Mouse (Mus musculus): ENCODE results near the gene Kdm3a.

The Kdm3a gene

DNA sequence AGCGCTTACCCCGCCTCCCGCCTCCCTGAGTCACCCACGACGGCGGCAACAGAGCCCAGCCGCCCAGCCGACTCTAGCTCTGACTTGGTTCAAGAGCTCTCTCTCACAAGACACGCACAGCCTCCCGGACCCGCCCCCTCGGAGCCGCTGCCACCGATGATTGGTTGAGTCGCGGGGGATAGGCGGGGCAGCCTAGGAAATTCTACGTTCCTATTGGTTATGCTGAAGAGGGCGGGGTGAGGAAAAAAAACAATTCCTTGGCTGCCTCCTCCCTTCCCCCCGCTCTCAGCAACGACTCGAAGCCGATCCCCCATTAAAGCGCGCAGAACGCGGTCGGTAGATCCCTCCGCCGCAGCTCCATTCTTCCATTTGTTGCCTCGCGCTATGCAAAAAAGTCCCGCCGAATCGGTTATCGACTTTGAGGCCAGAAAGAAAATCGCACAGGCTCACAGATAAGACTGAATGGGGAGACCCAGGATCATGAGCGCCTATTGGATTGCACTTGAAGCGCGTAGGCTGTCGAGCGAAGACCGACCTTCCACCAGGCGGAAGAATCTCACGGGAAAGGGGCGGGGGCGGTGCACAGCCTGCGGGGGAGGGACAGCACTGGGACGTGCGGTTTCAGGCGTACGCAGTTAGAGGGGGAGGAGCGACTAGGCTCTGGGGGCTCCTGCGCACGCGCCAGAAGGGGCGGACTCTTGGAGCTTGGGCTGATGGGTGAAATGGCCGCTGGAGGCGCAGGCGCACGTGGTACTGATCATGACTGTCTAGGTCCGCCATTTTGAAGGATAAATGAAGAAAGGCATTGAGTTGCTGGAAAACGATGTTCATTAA, at the start of gene Kdm3a:
Kdm3a (minus strand) TSS at position 162 of the 834 bp plus-strand sequence.
- peak; percentile 98 for DNase-seq (ENCODE audit: low read depth, low spot score)

- no peak for DNase-seq (ENCODE audit: low read depth, low spot score)
These were observed 46.1 kb upstream of the Kdm3a start for GRCm38 (mm10) chr6:71678891-71679290.

- no peak for DNase-seq (ENCODE audit: low read depth, low spot score)
These were observed 40.4 kb upstream of the Kdm3a start for GRCm38 (mm10) chr6:71673166-71673565.

GRCm38 (mm10) chr6:71664511-71664910, 31.7 kb upstream of the Kdm3a start:
- no peak for DNase-seq (ENCODE audit: low read depth, low spot score)

DNA sequence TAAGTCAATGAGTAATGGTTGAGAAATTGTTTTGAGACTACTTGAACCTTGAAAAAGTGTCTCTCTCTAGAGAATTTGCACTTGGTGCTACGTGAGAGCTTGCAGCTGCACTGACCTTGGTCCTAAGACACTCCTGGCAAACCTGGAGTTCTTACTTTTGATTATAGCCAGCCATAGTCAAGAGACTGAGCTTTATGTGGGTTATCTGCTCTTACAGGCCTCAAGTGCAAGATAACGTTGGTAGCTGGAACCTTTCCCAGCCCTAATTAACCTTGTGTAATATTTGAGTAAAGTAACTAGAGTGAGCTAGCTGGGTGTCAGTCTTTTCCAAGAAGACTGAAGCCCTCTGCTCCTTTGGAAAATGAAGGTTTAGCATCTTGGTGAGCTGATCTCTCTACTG, 25.5 kb upstream of the Kdm3a start:
- no peak for DNase-seq (ENCODE audit: low read depth, low spot score)

- no peak for DNase-seq (ENCODE audit: low read depth, low spot score)
These were observed 23.0 kb upstream of the Kdm3a start for GRCm38 (mm10) chr6:71655835-71656234.

GRCm38 (mm10) chr6:71651868-71652267, 19.1 kb upstream of the Kdm3a start:
- no peak for DNase-seq (ENCODE audit: low read depth, low spot score)

- DNase-seq (ENCODE audit: low read depth, low spot score) = no peak
These were observed 333 bp downstream of the Kdm3a start for GRCm38 (mm10) chr6:71632486-71632828.

GRCm38 (mm10) chr6:71631706-71632461, 906 bp downstream of the Kdm3a start:
- DNase-seq (ENCODE audit: low read depth, low spot score) = peak; percentile 39

- no peak for DNase-seq (ENCODE audit: low read depth, low spot score)
These were observed 1.6 kb downstream of the Kdm3a start for GRCm38 (mm10) chr6:71631196-71631595.

DNA sequence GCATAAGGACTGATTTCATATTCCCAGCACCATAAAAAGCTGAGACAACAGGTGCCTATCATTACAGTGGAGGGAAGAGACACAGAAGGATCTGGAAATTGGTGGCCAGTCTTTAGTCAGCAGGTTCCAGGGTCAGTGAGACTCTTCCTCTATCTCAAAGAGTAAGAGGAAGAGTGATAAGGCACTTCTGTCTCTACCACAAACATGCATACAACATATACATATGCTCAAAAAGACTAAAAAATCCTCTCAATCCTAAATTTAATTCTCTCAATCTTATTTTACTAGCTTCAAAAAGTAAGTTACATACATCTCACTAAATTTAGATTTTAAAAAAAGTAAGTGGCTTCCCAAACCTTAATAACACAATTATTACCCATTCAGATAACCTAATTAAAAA, 5.5 kb downstream of the Kdm3a start:
- no peak for DNase-seq (ENCODE audit: low read depth, low spot score)

DNA sequence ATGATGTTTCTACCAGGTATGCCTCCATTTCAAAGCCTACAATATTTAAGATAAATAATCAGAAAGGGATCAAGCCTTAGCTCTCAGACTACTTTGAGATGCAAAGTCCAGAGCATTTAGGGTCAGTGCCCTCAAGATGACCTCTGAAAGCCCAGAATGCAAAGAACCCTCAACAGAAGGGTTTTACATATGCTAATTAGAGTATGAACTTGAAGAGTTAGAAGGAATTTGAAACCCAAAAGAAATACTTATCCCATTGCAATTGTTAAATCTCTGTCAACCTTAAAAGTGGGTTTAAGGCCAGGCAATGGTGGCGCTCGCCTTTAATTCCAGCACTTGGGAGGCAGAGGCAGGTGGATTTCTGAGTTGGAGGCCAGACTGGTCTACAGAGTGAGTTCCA, 6.8 kb downstream of the Kdm3a start:
- DNase-seq (ENCODE audit: low read depth, low spot score) = no peak

DNA sequence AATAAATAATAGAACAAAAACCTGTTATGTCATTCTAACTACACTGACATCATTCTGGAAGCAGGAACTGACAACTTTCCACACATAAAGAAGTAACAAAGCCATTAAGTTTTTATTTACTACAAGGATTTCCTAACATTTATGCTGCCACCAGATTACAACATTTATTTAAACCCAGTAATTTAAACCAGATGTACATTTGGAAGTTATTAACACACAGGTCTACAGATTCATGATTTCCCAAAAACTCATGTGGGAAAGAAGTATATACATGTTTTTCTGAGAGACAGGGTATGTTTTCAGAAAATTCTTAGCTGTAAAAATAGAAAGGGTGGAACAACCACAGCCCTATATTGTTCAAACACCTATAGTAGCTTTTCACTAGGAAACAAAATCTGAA, 8.1 kb downstream of the Kdm3a start:
- no peak for DNase-seq (ENCODE audit: low read depth, low spot score)

GRCm38 (mm10) chr6:71621981-71622380, 10.8 kb downstream of the Kdm3a start:
- peak; percentile 42 for DNase-seq (ENCODE audit: low read depth, low spot score)

DNA sequence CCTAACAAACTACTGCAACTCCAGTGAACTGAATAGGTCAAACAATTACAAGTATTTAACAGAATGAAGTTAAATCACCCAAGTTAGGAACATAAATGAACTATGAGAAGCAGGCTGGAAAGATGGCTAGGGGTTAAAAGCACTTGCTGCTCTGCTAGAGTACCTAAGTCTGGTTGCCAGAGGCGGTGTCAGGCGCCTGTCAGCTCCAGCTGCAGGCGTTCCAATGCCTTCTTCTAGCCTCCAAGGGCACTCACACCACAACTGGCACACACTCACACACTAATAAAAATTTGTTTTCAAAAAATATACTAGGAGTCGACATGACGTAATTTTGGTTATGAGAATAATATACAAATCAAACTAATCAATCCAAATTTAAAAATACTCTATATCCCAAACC, 11.2 kb downstream of the Kdm3a start:
- DNase-seq (ENCODE audit: low read depth, low spot score) = no peak

- DNase-seq (ENCODE audit: low read depth, low spot score) = no peak
These were observed 15.8 kb downstream of the Kdm3a start for GRCm38 (mm10) chr6:71616959-71617358.

DNA sequence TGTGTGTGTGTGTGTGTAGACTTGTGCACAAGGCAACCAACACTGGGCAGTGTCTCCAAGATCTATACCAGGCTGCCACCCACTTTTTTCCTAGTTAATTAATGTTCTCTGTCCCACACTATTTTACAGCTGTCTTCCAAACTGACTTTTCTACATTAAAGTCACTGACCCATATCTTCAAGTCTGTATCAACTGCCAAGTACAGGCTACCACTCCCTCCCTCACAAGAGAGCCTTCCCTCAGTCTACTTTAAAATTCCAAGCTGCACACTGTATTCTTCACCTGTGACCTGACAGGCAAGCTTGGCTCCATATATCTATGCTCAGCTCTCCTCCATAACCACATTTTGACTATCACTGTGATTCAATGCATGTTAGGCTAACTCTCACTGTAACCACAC, 19.6 kb downstream of the Kdm3a start:
- no peak for DNase-seq (ENCODE audit: low read depth, low spot score)

DNA sequence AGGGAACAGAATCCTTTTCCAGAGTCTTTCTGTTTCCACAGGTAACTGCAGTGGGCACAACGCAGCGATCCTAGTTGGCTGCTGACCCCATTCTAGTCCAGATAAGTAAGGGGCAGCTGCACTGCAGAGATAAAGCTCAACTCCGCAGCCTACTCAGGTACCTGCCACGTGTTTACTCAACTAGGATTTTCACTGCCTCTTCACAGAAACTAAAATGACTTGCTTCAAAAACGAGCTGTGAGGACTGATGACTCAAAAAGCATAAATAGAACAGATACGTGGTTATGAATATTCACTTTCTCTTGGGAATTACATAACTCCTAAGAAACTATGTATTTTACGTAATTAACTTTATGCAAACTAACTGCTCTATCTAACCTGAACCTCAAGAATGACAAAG, 22.8 kb downstream of the Kdm3a start:
- no peak for DNase-seq (ENCODE audit: low read depth, low spot score)

DNA sequence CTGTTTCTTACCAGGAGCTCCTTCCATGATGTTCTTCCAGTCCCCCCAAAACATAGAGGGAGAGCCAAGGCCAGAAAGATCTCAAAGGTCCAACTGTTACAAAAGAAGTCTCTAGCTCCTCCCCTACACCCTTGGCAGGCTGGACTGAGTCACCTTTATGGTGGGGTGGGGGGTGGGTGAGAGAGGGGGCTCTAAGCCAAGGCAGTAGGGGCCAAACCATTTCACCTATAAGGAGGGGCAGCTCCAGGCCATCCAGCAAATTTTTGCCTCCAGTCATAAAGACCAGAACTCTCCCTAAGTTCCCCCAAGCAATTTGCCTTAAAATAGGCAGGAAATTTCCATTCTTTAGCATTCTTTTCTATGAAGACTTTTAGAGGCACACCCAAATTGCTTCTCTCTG, 23.8 kb downstream of the Kdm3a start:
- no peak for DNase-seq (ENCODE audit: low read depth, low spot score)

DNA sequence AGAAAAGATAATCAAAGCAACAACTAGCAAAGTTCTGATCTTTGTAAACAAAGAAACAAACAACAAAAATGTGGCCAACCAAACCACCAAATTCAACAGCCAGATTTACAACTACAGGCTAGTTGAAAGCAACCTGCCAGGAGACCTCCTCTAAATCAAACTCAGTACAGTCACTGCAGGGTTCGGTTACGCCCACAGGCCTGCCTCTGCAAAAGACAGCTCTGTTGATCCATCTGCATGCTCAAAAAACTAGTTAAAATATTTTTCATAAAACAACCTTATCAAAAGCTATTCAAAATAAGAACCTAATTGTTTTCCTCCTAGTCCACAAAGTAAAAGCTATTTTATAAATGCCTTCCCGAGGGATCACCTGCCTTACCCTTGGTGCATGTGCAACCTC, 25.0 kb downstream of the Kdm3a start:
- DNase-seq (ENCODE audit: low read depth, low spot score) = no peak

DNA sequence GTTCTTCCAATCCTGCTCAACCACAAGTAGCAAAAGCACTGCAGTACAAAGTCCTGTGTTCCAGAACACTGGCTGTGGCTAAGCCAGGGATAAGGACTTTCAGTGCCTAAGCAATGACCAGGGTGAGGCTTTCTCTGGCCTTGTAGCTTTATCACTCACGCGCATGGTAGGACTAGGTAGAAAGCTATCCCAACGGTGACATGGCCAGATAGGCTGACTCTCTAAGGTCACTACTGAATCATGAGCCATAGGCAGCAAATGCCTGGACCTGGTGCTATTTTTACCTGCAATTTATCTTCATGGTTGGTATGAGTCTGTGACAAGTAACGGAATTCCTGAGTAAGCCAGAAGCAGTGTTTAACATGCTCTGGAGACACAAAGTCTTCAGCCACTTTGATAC, 42.6 kb downstream of the Kdm3a start:
- DNase-seq (ENCODE audit: low read depth, low spot score) = no peak

DNA sequence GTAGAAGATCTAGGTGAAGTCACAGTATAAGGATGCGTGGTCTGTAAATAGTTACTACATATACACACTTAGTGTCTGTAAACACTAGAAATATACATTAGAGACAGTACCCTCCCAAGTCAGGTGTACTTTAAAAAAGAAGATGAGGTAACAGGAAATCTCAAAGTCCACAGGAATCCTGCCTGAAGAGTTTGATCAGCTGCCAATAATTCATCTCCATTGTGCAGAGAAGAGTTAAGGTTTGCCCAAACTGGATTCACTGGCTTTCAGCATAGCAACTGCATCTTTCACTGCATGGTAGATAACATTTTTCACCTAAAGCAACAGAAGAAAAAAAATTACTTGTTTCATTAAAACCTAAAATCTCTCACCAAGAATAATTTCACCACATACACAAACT, 43.4 kb downstream of the Kdm3a start:
- DNase-seq (ENCODE audit: low read depth, low spot score) = no peak

- DNase-seq (ENCODE audit: low read depth, low spot score) = no peak
These were observed 49.6 kb downstream of the Kdm3a start for GRCm38 (mm10) chr6:71583198-71583597.
